Mouse (Mus musculus) C2C12 (cell line): ENCODE measurements around the gene Gpatch8. TPM values are rescaled to one million over a fixed set of nuclear protein-coding genes. Genes with fewer than 3 reads are reported as not detected.

Source experiments
- H3K27me3 ChIP-seq: one replicate; pipeline ENCODE4 v1.6.1; 2011; ENCODE audit not compliant: control insufficient read depth, insufficient read depth, insufficient read length
- H3K36me3 ChIP-seq: one replicate; pipeline ENCODE4 v1.6.1; 2011; ENCODE audit not compliant: control insufficient read depth, insufficient read depth
- H3K4me3 ChIP-seq: one replicate; pipeline ENCODE4 v1.5.1; 2011; ENCODE audit warnings: mild to moderate bottlenecking, control low read depth; ENCODE audit not compliant: poor library complexity, insufficient read depth, severe bottlenecking
- H3K79me2 ChIP-seq: one replicate; pipeline ENCODE4 v1.6.1; 2011; ENCODE audit not compliant: control insufficient read depth, insufficient read depth
- H3K79me3 ChIP-seq: one replicate; pipeline ENCODE4 v1.6.1; 2011; ENCODE audit warnings: low read depth, control low read depth
- H3ac ChIP-seq: one replicate; pipeline ENCODE3; 2011; ENCODE audit warnings: low read depth; ENCODE audit not compliant: control insufficient read depth, insufficient read length
- CEBPB ChIP-seq: IDR thresholded peaks from one replicate; pipeline ENCODE4 v1.6.1; 2011; ENCODE audit warnings: low read depth, mild to moderate bottlenecking, control low read depth, moderate library complexity
- CTCF ChIP-seq: IDR thresholded peaks from one replicate; pipeline ENCODE4 v1.5.1; 2011; ENCODE audit not compliant: control insufficient read depth, insufficient read depth, insufficient read length
- FOSL1 ChIP-seq: IDR thresholded peaks from one replicate; pipeline ENCODE4 v1.8.0; 2011; ENCODE audit warnings: mild to moderate bottlenecking, low read length; ENCODE audit not compliant: poor library complexity, insufficient read depth, severe bottlenecking
- MAX ChIP-seq: IDR thresholded peaks from one replicate; pipeline ENCODE4 v1.6.1; 2011; ENCODE audit warnings: mild to moderate bottlenecking, control low read depth
- MYOD1 ChIP-seq: IDR thresholded peaks from one replicate; pipeline ENCODE4 v1.6.1; 2011; ENCODE audit warnings: low read depth; ENCODE audit not compliant: control insufficient read depth, insufficient read length
- MYOG ChIP-seq: IDR thresholded peaks from one replicate; pipeline ENCODE4 v1.6.1; 2011; ENCODE audit not compliant: control insufficient read depth, insufficient read length; ENCODE audit errors: extremely low read depth
- USF1 ChIP-seq: IDR thresholded peaks from one replicate; pipeline ENCODE4 v1.6.1; 2011; ENCODE audit warnings: low read depth, mild to moderate bottlenecking, control low read depth, moderate library complexity
- polyA plus RNA-seq: library from polyadenylated mRNA; unstranded; fragments of >200 nt; fragmentation: generic; extraction: Trizol; gene quantifications from one replicate; pipeline ENCODE4 v1.2.1, GENCODE M21; 2012; ENCODE audit warnings: missing spikeins

Gene Gpatch8
- polyA plus RNA-seq, 1 experiment: 7.3 TPM

- H3K27me3 ChIP-seq: peaks cover 18% of the 10 kb centered on the region
- H3K79me2 ChIP-seq: no peaks in the 10 kb centered on the region
- H3K4me3 ChIP-seq: no peak overlapping the region
- no peaks in the 10 kb centered on the region for H3K36me3 ChIP-seq
- no peaks in the 10 kb centered on the region for H3K79me3 ChIP-seq
- no peak overlapping the region for H3ac ChIP-seq
- TF ChIP-seq CEBPB (no peak), USF1 (no peak), MYOG (no peak)
Measured at GRCm38 (mm10) chr11:102444781-102445180, 111.4 kb downstream of the Gpatch8 start.

- no peaks in the 10 kb centered on the region for H3K79me3 ChIP-seq
- H3K27me3 ChIP-seq: peaks cover 14% of the 10 kb centered on the region
- TF ChIP-seq CTCF (no peak), CEBPB (no peak)
- H3K79me2 ChIP-seq: no peaks in the 10 kb centered on the region
- H3K4me3 ChIP-seq: no peak overlapping the region
- H3ac ChIP-seq: no peak overlapping the region
- H3K36me3 ChIP-seq: no peaks in the 10 kb centered on the region
Measured at GRCm38 (mm10) chr11:102444321-102444720, 111.9 kb downstream of the Gpatch8 start.

- Histone ChIP-seq H3K27me3 (peaks cover 10% of the 10 kb centered on the region), H3K36me3 (no peaks in the 10 kb centered on the region), H3K4me3 (no peak overlapping the region), H3ac (no peak overlapping the region), H3K79me2 (no peaks in the 10 kb centered on the region), H3K79me3 (no peaks in the 10 kb centered on the region)
- TF ChIP-seq MAX (no peak), CTCF (no peak), USF1 (no peak), FOSL1 (no peak), CEBPB (no peak), MYOD1 (no peak), MYOG (no peak)
Measured at GRCm38 (mm10) chr11:102443740-102444139, 112.5 kb downstream of the Gpatch8 start.

GRCm38 (mm10) chr11:102442089-102442488, 114.1 kb downstream of the Gpatch8 start:
- no peak overlapping the region for H3K4me3 ChIP-seq
- TF ChIP-seq MAX: no peak

GRCm38 (mm10) chr11:102441434-102441833, 114.8 kb downstream of the Gpatch8 start:
- Histone ChIP-seq H3K79me3 (no peaks in the 10 kb centered on the region), H3K4me3 (no peak overlapping the region), H3K27me3 (no peaks in the 10 kb centered on the region), H3K36me3 (peaks cover under 1% of the 10 kb centered on the region), H3K79me2 (no peaks in the 10 kb centered on the region), H3ac (no peak overlapping the region)
- no peak for TF ChIP-seq USF1
- no peak for TF ChIP-seq MYOG
- no peak for TF ChIP-seq CEBPB
- no peak for TF ChIP-seq MAX
- TF ChIP-seq MYOD1: no peak
- TF ChIP-seq CTCF: no peak
- no peak for TF ChIP-seq FOSL1

More at GRCm38 (mm10) chr11:102442089-102442488, 114.1 kb downstream of the Gpatch8 start:
- Histone ChIP-seq H3K36me3 (no peaks in the 10 kb centered on the region), H3K27me3 (no peaks in the 10 kb centered on the region), H3K79me3 (no peaks in the 10 kb centered on the region), H3ac (no peak overlapping the region), H3K79me2 (no peaks in the 10 kb centered on the region)

GRCm38 (mm10) chr11:102440255-102440654, 115.9 kb downstream of the Gpatch8 start:
- no peak overlapping the region for H3K4me3 ChIP-seq
- peaks cover 9% of the 10 kb centered on the region for H3K36me3 ChIP-seq
- H3K79me2 ChIP-seq: no peaks in the 10 kb centered on the region
- TF ChIP-seq CTCF (no peak), MYOD1 (no peak), MYOG (no peak), FOSL1 (no peak), MAX (no peak), CEBPB (no peak), USF1 (no peak)
- H3ac ChIP-seq: no peak overlapping the region
- no peaks in the 10 kb centered on the region for H3K27me3 ChIP-seq
- no peaks in the 10 kb centered on the region for H3K79me3 ChIP-seq
